Mouse (Mus musculus) thymus, adult 2 months (tissue): ENCODE measurements around the gene Kmt2d. TPM values are rescaled to one million over a fixed set of nuclear protein-coding genes. Genes with fewer than 3 reads are reported as not detected.
"Not testable (repeated sequence)": the region's sequence is repeated elsewhere in the genome, so short reads cannot be mapped to it uniquely, and the experiment has no call there.

ENCODE experiments used
- DNase-seq: peaks from one replicate; pipeline ENCODE4 v3.0.0; 2021
- H3K27ac ChIP-seq: fragments of 200-500 bp; 2 replicates; pipeline ENCODE4 v1.5.1; 2012; ENCODE audit warnings: low read length, control low read depth; ENCODE audit not compliant: control insufficient read depth, insufficient read depth
- H3K27me3 ChIP-seq: fragments of 200-500 bp; 2 replicates; pipeline ENCODE4 v1.6.1; 2012; ENCODE audit warnings: mild to moderate bottlenecking, low read length, moderate library complexity, mixed read lengths; ENCODE audit not compliant: control insufficient read depth, insufficient read depth
- H3K36me3 ChIP-seq: fragments of 200-500 bp; 2 replicates; pipeline ENCODE4 v1.6.1; 2012; ENCODE audit warnings: mild to moderate bottlenecking, low read length, moderate library complexity; ENCODE audit not compliant: control insufficient read depth, insufficient read depth
- H3K4me1 ChIP-seq: fragments of 200-500 bp; replicated peaks from 2 replicates; pipeline ENCODE4 v1.6.1; 2012; ENCODE audit warnings: low read length; ENCODE audit not compliant: control insufficient read depth, insufficient read depth
- H3K4me3 ChIP-seq: fragments of 200-500 bp; 2 replicates; pipeline ENCODE4 v1.5.1; 2012; ENCODE audit warnings: mild to moderate bottlenecking, low read length, control low read depth, moderate library complexity; ENCODE audit not compliant: control insufficient read depth, insufficient read depth
- CTCF ChIP-seq: fragments of 200-500 bp; IDR thresholded peaks from 2 replicates; pipeline ENCODE4 v1.5.1; 2012; ENCODE audit warnings: mild to moderate bottlenecking, control low read depth, low read length, moderate library complexity, borderline replicate concordance; ENCODE audit not compliant: control insufficient read depth, poor library complexity, insufficient read depth; ENCODE audit errors: extremely low read depth
- POLR2A ChIP-seq: fragments of 200-500 bp; IDR thresholded peaks from 2 replicates; pipeline ENCODE4 v1.6.1; 2012; ENCODE audit warnings: mild to moderate bottlenecking, low read length, control low read depth, moderate library complexity; ENCODE audit not compliant: control insufficient read depth, poor library complexity, insufficient read depth; ENCODE audit errors: extremely low read depth
- WGBS: fragments of 180-500 bp; shearing (Covaris S2); methylation state at CpG from one replicate; pipeline ENCODE4 v1.1.7; 2018; 5-methylcytosine and 5-hydroxymethylcytosine counted together
- polyA plus RNA-seq: library from polyadenylated mRNA; depleted of rRNA; stranded (reverse); fragments of >200 nt; gene quantifications from 2 replicates; pipeline ENCODE4 v1.2.3, GENCODE M21; 2012

The Kmt2d gene
- polyA plus RNA-seq, 1 experiment: 69.1 TPM

GRCm38 (mm10) chr15:98822147-98822546, 48.9 kb downstream of the Kmt2d start:
- TF ChIP-seq CTCF (no peak), POLR2A (no peak)
- WGBS: 95% methylated on average over 5 of the region's 5 CpGs
- Histone ChIP-seq H3K4me1 (no peaks in the 10 kb centered on the region; the same call in 1 of the 2 replicates), H3K27me3 (no peaks in the 10 kb centered on the region), H3K27ac (no peak overlapping the region), H3K36me3 (peaks cover 15% of the 10 kb centered on the region), H3K4me3 (no peak overlapping the region)
- no peak for DNase-seq

DNA sequence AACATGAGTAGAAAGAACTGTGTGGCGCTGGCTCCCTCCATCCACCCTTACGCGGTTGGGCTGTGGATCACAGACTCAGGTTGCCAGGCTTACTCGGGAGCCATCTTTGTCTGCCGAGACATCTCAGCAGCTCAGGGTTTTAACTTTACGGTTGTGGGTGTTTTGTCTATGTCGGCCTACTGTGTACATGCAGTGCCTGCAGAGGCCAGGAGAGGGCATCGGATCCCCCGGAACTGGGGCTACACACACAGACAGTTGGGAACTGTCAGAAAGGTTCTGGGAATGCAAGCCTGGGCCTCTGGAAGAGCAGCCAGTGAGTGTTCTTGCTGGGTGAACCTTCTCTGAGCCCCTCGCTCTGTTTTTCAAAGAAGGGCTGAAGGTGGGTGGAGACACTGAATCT, 49.6 kb downstream of the Kmt2d start:
- DNase-seq: peak; percentile 62
- Histone ChIP-seq H3K4me3 (no peak overlapping the region), H3K27ac (no peak overlapping the region), H3K4me1 (no peaks in the 10 kb centered on the region), H3K36me3 (peaks cover 15% of the 10 kb centered on the region), H3K27me3 (no peaks in the 10 kb centered on the region)
- TF ChIP-seq POLR2A: no peak
- peak; percentile 78; the same call in 1 of the 2 replicates for TF ChIP-seq CTCF
- 87% methylated on average over 10 of the region's 10 CpGs for whole genome bisulfite sequencing

DNA sequence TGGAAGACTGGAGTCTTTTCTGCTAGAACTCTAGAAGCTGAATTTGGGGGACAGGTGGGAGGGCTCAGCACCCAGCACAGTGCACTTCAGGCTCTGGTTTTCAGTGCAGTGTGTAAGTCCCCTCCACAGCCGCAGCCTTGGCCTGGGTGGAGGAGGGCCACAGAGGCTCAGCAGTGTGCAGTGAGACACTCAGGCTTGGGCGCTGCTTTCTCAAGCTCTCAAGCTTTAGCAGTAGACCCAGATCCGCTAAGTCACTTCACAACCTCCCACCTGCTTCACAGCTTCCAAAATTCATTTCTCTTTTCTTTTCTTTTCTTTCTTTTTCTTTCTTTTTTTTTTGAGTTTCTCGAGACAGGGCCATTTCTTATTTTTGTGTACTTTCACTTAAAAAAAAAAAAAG, 50.1 kb downstream of the Kmt2d start:
- no peak overlapping the region for H3K4me3 ChIP-seq
- peaks cover 15% of the 10 kb centered on the region for H3K36me3 ChIP-seq
- WGBS: 93% methylated on average over 4 of the region's 4 CpGs
- TF ChIP-seq CTCF: no peak
- no peak for TF ChIP-seq POLR2A
- H3K27me3 ChIP-seq: no peaks in the 10 kb centered on the region
- no peak overlapping the region for H3K27ac ChIP-seq
- DNase-seq: no peak
- H3K4me1 ChIP-seq: no peaks in the 10 kb centered on the region

- H3K36me3 ChIP-seq: peaks cover 26% of the 10 kb centered on the region
- no peak for TF ChIP-seq POLR2A
- TF ChIP-seq CTCF: no peak
- no peak for DNase-seq
- no peaks in the 10 kb centered on the region for H3K27me3 ChIP-seq
- no peaks in the 10 kb centered on the region for H3K4me1 ChIP-seq
- WGBS: 96% methylated on average over 7 of the region's 7 CpGs
- H3K4me3 ChIP-seq: no peak overlapping the region
- no peak overlapping the region for H3K27ac ChIP-seq
Measured at GRCm38 (mm10) chr15:98818171-98818570, 52.8 kb downstream of the Kmt2d start.

DNA sequence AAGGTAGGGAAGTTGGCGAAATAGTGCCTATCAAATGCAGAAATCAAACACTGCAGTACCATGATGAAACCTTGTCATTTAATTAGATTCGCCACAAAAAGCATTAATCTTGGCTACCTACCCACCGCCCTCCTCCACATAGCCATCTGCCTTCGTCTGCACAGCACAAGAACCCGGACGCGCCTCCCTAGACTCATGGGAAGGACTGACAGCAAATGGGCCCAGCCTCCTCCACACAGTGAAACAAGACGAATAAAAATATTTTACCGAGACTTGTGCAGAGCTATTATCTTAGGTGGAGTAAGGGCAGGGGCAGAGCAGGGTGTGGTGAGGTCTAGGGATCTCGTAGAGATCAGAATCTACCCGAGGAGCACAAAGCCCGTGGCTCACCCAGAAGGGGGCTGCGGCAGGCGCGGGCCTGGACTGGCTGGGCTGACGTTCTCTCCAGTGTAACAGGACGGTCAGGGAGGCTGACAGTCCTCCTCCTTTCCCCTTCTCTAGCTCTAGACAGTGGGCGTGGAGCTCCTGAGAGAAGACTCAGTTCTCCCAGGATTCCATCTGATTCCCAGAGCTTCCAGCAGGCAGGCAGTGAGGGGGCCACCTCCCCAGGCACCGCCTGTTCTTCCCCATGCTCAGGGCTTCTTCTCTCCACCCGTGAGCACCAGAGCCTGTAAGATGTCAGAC, 58.1 kb downstream of the Kmt2d start:
- TF ChIP-seq POLR2A (no peak), CTCF (no peak)
- H3K27ac ChIP-seq: no peak overlapping the region
- H3K27me3 ChIP-seq: no peaks in the 10 kb centered on the region
- no peak for DNase-seq
- no peak overlapping the region for H3K4me3 ChIP-seq
- 95% methylated on average over 20 of the region's 20 CpGs for WGBS
- H3K4me1 ChIP-seq: peaks cover 17% of the 10 kb centered on the region
- peaks cover 30% of the 10 kb centered on the region for H3K36me3 ChIP-seq

- WGBS: 88% methylated on average over 6 of the region's 6 CpGs
Measured at GRCm38 (mm10) chr15:98810212-98810611, 60.8 kb downstream of the Kmt2d start.

GRCm38 (mm10) chr15:98809390-98809789, 61.6 kb downstream of the Kmt2d start, which contains the start of gene Ddn:
Gene Ddn, minus strand, starts transcription at chr15:98809490.
- peaks cover 26% of the 10 kb centered on the region for H3K27me3 ChIP-seq
- no peak for DNase-seq
- WGBS: 95% methylated on average over 3 of the region's 3 CpGs
- peaks cover 40% of the 10 kb centered on the region for H3K4me1 ChIP-seq
- H3K4me3 ChIP-seq: no peak within 1 kb of the TSS
- H3K27ac ChIP-seq: no peak within 1 kb of the TSS
- H3K36me3 ChIP-seq: peaks cover 20% of the 10 kb centered on the region
- TF ChIP-seq POLR2A: no peak
- TF ChIP-seq CTCF: no peak

More at GRCm38 (mm10) chr15:98810212-98810611, 60.8 kb downstream of the Kmt2d start:
- not testable (repeated sequence) for DNase-seq, H3K4me3 ChIP-seq, H3K27ac ChIP-seq
- Histone ChIP-seq H3K36me3 (peaks cover 23% of the 10 kb centered on the region), H3K27me3 (peaks cover 23% of the 10 kb centered on the region), H3K4me1 (peaks cover 40% of the 10 kb centered on the region)
